Mouse (Mus musculus) CH12.LX (cell line): Measurements from ENCODE around the gene Ccnl2. TPM values are rescaled to one million over a fixed set of nuclear protein-coding genes. Genes with fewer than 3 reads are reported as not detected.

Experiments
- DNase-seq: peaks from one replicate; pipeline ENCODE4 v3.0.0-alpha.2; 2013; ENCODE audit errors: extremely low read depth
- H3K27ac ChIP-seq: 2 replicates; pipeline ENCODE4 v1.5.1; 2012; ENCODE audit warnings: low read depth, mild to moderate bottlenecking, control low read depth, moderate library complexity; ENCODE audit not compliant: insufficient read depth
- H3K27me3 ChIP-seq: replicated peaks from 2 replicates; pipeline ENCODE3; 2012; ENCODE audit warnings: inconsistent platforms
- H3K36me3 ChIP-seq, 2 experiments: replicated peaks in 1 of 2; 2 replicates each; pipeline versions ENCODE3 to v1.6.1; 2012; ENCODE audit warnings: inconsistent platforms in 1 of 2, low read length in 1 of 2, mild to moderate bottlenecking in 1 of 2, mixed read lengths in 1 of 2, moderate library complexity in 1 of 2; ENCODE audit not compliant: control insufficient read depth in 1 of 2, insufficient read depth in 1 of 2
- H3K4me1 ChIP-seq, 2 experiments: 2 replicates each; pipeline ENCODE4 v1.6.1; 2012; ENCODE audit warnings: inconsistent platforms in 1 of 2, moderate library complexity in 1 of 2; ENCODE audit not compliant: insufficient read depth in 2 of 2, control insufficient read depth in 1 of 2
- H3K4me2 ChIP-seq: 2 replicates; pipeline ENCODE4 v1.6.1; 2012; ENCODE audit warnings: low read depth, mild to moderate bottlenecking, control low read depth; ENCODE audit not compliant: poor library complexity, insufficient read depth, severe bottlenecking
- H3K4me3 ChIP-seq, 3 experiments: fragments of 150-350 bp in 1 of 3; sonication (generic) in 1 of 3; replicated peaks in 1 of 3; 2 replicates each; pipeline versions ENCODE3 to v1.5.1; 2011 to 2012; ENCODE audit warnings: low read depth in 2 of 3, low read length in 2 of 3, mild to moderate bottlenecking in 2 of 3, moderate library complexity in 2 of 3, control low read depth in 1 of 3, improper control_type of control experiment in 1 of 3, inconsistent platforms in 1 of 3, mixed read lengths in 1 of 3; ENCODE audit not compliant: poor library complexity in 1 of 3
- H3K79me2 ChIP-seq: replicated peaks from 2 replicates; pipeline ENCODE4 v1.6.1; 2012; ENCODE audit warnings: mild to moderate bottlenecking, moderate library complexity; ENCODE audit not compliant: control insufficient read depth, poor library complexity, insufficient read depth, severe bottlenecking; ENCODE audit errors: extremely low read depth
- H3K9ac ChIP-seq: 2 replicates; pipeline ENCODE4 v1.6.1; 2012; ENCODE audit warnings: low read depth, mild to moderate bottlenecking, control low read depth, moderate library complexity; ENCODE audit not compliant: insufficient read depth
- H3K9me3 ChIP-seq: replicated peaks from 2 replicates; pipeline ENCODE3; 2012; ENCODE audit warnings: low read length, inconsistent platforms, mixed read lengths
- BHLHE40 ChIP-seq: IDR thresholded peaks from 2 replicates; pipeline ENCODE4 v1.6.1; 2011; ENCODE audit warnings: mild to moderate bottlenecking, low read depth, low read length, improper control_type of control experiment
- CHD1 ChIP-seq: IDR thresholded peaks from 2 replicates; pipeline ENCODE4 v1.6.1; 2012; ENCODE audit warnings: low read depth, low read length, improper control_type of control experiment, inconsistent platforms
- ELF1 ChIP-seq: IDR thresholded peaks from 2 replicates; pipeline ENCODE4 v1.6.1; 2014; ENCODE audit warnings: low read depth, mild to moderate bottlenecking, inconsistent platforms, low read length, improper control_type of control experiment
- EP300 ChIP-seq: IDR thresholded peaks from 2 replicates; pipeline ENCODE4 v1.6.1; 2011; ENCODE audit warnings: low read length, improper control_type of control experiment
- ETS1 ChIP-seq: conservative IDR thresholded peaks from 2 replicates; pipeline ENCODE4 v1.6.1; 2012; ENCODE audit warnings: low read depth, mild to moderate bottlenecking, inconsistent platforms, low read length, improper control_type of control experiment, moderate library complexity
- JUND ChIP-seq: conservative IDR thresholded peaks from 2 replicates; pipeline ENCODE4 v1.6.1; 2011; ENCODE audit warnings: low read depth, low read length, improper control_type of control experiment
- KAT2A ChIP-seq: IDR thresholded peaks from 2 replicates; pipeline ENCODE4 v1.6.1; 2012; ENCODE audit warnings: low read length, improper control_type of control experiment, inconsistent platforms; ENCODE audit not compliant: insufficient replicate concordance
- MEF2A ChIP-seq: IDR thresholded peaks from 2 replicates; pipeline ENCODE4 v1.6.1; 2014; ENCODE audit warnings: low read depth, mild to moderate bottlenecking, inconsistent platforms, low read length, improper control_type of control experiment, borderline replicate concordance
- PAX5 ChIP-seq: IDR thresholded peaks from 2 replicates; pipeline ENCODE4 v1.6.1; 2012; ENCODE audit warnings: low read length, inconsistent platforms, mixed read lengths
- POLR2A ChIP-seq: IDR thresholded peaks from 2 replicates; pipeline ENCODE4 v1.6.1; 2011; ENCODE audit warnings: low read depth, mild to moderate bottlenecking, improper control_type of control experiment, low read length
- RCOR1 ChIP-seq: conservative IDR thresholded peaks from 2 replicates; pipeline ENCODE4 v1.6.1; 2012; ENCODE audit warnings: low read depth, mild to moderate bottlenecking, inconsistent platforms, low read length, improper control_type of control experiment
- SIN3A ChIP-seq: IDR thresholded peaks from 2 replicates; pipeline ENCODE4 v1.6.1; 2012; ENCODE audit warnings: low read length, improper control_type of control experiment, inconsistent platforms
- TBP ChIP-seq: conservative IDR thresholded peaks from 2 replicates; pipeline ENCODE4 v1.6.1; 2011; ENCODE audit warnings: low read depth, low read length, improper control_type of control experiment
- TCF12 ChIP-seq: IDR thresholded peaks from 2 replicates; pipeline ENCODE4 v1.6.1; 2014; ENCODE audit warnings: low read depth, mild to moderate bottlenecking, inconsistent platforms, low read length, improper control_type of control experiment
- ZC3H11A ChIP-seq: IDR thresholded peaks from 2 replicates; pipeline ENCODE4 v1.6.1; 2012; ENCODE audit warnings: low read depth, mild to moderate bottlenecking, inconsistent platforms, low read length, improper control_type of control experiment
- ZKSCAN1 ChIP-seq: IDR thresholded peaks from 2 replicates; pipeline ENCODE4 v1.6.1; 2012; ENCODE audit warnings: low read depth, inconsistent platforms, low read length, improper control_type of control experiment, borderline replicate concordance
- ZMIZ1 ChIP-seq: IDR thresholded peaks from 2 replicates; pipeline ENCODE4 v1.6.1; 2012; ENCODE audit warnings: low read depth, mild to moderate bottlenecking, inconsistent platforms, low read length, improper control_type of control experiment
- ZNF384 ChIP-seq: IDR thresholded peaks from 2 replicates; pipeline ENCODE4 v1.6.1; 2012; ENCODE audit warnings: low read depth, low read length, improper control_type of control experiment, inconsistent platforms
- dilution Hi-C: fragments of 300-500 bp; cut with MboI; formaldehyde crosslinking; loops from 2 replicates; pipeline ENCODE4 v1.14.3; 2020; ENCODE audit warnings: low sequenced_read_pairs; ENCODE audit not compliant: extremely low pct_unique_long_range_greater_than_20kb, extremely low pct_ligation_motif_present
- in situ Hi-C: fragments of 300-500 bp; cut with MboI; formaldehyde crosslinking; loops from 3 replicates; pipeline ENCODE4 v1.14.3; 2019; ENCODE audit warnings: low sequenced_read_pairs, low pct_ligation_motif_present, low pct_unique_long_range_greater_than_20kb, mixed read lengths
- polyA plus RNA-seq: library from polyadenylated mRNA; unstranded; fragments of >175 nt; gene quantifications from 2 replicates; pipeline ENCODE4 v1.2.1, GENCODE M21; 2012; ENCODE audit warnings: low read depth; ENCODE audit not compliant: insufficient read length
- total RNA-seq, 2 experiments: library from RNA; depleted of rRNA; stranded (reverse); fragments of 300-350 nt in 1 of 2; fragments of >200 nt in 1 of 2; gene quantifications; 2 replicates each; pipeline ENCODE4 v1.2.3; 2012 to 2014

Gene Ccnl2
- total and polyA plus RNA-seq, 3 experiments, result 59.6 to 67.7 (median 63.7) TPM

DNA sequence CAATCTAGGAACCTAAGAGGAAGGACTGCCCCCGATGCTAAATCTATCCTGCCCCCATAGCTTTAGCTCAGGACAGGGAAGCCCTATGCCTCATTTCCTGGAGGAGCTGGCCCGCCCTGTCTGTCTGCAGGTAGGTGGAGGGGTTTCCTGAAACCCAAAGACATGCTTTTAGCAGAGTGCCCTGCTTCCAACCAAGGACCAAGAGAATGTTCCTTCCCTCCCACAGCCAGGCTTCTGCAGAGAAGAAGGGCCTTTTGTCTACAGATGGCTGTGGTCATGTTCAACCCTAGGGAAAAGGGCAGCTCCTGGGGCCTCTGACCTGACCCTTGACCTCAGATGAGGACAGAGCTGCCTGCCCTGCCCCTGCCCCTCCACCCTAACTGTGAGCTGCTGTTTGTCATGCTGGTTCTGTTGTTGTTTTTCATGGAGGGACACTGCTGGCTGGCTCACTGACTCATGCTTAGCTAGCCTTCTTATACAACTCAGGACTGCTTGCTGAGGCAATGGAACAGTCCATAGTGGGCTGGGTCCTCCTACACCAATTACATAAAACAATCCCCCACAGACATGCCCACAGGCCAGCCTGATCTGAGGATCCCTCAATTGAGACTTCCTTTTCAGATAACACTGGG lies 35.5 kb upstream of the Ccnl2 start:
- Histone ChIP-seq H3K27ac (no peak overlapping the region), H3K9ac (no peak overlapping the region), H3K36me3 (no peaks in the 10 kb centered on the region), H3K4me2 (no peak overlapping the region), H3K27me3 (peaks cover 47% of the 10 kb centered on the region), H3K4me3 (no peak overlapping the region), H3K79me2 (no peaks in the 10 kb centered on the region), H3K4me1 (peaks cover 14 to 38% of the 10 kb centered on the region in 2 experiments), H3K9me3 (no peaks in the 10 kb centered on the region)
- dilution Hi-C loops (no loop called here), in situ Hi-C loops (no loop called here)
- DNase-seq, result no peak
- TF ChIP-seq SIN3A (no peak), RCOR1 (no peak), TBP (no peak), ETS1 (no peak), JUND (no peak), PAX5 (no peak), ZC3H11A (no peak), ELF1 (no peak)

- dilution Hi-C loops (no loop called here), in situ Hi-C loops (no loop called here)
- H3K27ac ChIP-seq, result no peak overlapping the region
- H3K9me3 ChIP-seq, result no peaks in the 10 kb centered on the region
- H3K79me2 ChIP-seq, result no peaks in the 10 kb centered on the region
- H3K9ac ChIP-seq, result no peak overlapping the region
- H3K27me3 ChIP-seq, result peaks cover 39% of the 10 kb centered on the region
- no peak for TF ChIP-seq ZNF384
- no peak for TF ChIP-seq ZKSCAN1
- no peak for TF ChIP-seq KAT2A
- TF ChIP-seq ZC3H11A, result no peak
- TF ChIP-seq EP300, result no peak
- TF ChIP-seq MEF2A, result no peak
- TF ChIP-seq ZMIZ1, result no peak
- TF ChIP-seq RCOR1, result no peak
- TF ChIP-seq POLR2A, result no peak
- no peak for TF ChIP-seq BHLHE40
- TF ChIP-seq TCF12, result no peak
- no peak for TF ChIP-seq CHD1
- no peak overlapping the region for H3K4me2 ChIP-seq
- H3K4me1 ChIP-seq, result peaks cover 14 to 38% of the 10 kb centered on the region in 2 experiments
- H3K36me3 ChIP-seq, result no peaks in the 10 kb centered on the region
- no peak overlapping the region for H3K4me3 ChIP-seq
- no peak for DNase-seq
Measured at GRCm38 (mm10) chr4:155777816-155778215, 34.5 kb upstream of the Ccnl2 start.
